Mouse (Mus musculus) regulatory T cell (primary cell): Measurements from ENCODE around the gene Ankrd12.
"Not testable (repeated sequence)": the region's sequence is repeated elsewhere in the genome, so short reads cannot be mapped to it uniquely, and the experiment has no call there.

Experiments used
- in situ Hi-C: fragments of 300-600 bp; cut with MboI, MseI; formaldehyde crosslinking; loops from one replicate; pipeline ENCODE4 v1.15.1; 2025; ENCODE audit warnings: high pct_unique_total_duplicates

Ankrd12 gene

DNA sequence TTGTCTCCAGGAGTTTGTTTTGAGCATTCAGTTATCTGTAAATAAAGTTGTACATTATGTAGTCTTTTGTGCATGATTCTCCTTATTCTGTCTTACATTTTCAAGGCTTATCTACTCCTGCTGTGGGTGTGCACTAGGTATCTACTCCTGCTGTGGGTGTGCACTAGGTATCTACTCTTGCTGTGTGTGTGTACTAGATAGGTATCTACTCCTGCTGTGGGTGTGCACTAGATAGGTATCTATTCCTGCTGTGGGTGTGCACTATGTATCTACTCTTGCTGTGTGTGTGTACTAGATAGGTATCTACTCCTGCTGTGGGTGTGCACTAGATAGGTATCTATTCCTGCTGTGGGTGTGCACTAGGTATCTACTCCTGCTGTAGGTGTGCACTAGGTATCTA lies 100.2 kb downstream of the Ankrd12 start:
- in situ Hi-C loops = not testable (repeated sequence)

DNA sequence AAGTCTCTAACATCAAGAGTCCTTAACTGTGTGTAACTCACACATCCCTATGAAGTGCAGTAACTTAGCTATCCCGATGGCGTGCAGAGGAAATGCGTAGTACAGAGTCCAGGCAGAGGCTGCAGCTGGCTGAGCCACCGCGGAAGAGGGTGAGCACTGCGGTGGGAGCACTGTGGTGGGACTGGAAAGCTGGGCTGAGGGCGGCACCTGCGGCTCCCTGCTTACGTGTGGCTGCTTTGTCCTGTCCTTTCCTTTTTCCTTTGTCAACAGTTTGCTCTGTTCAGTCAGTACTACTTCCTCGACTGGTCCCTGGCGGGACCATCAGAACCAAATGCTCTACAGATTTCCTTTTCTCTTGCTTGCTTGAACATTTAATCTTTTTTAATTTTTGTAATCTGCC lies 109.1 kb downstream of the Ankrd12 start:
- in situ Hi-C loops = no loop called here

DNA sequence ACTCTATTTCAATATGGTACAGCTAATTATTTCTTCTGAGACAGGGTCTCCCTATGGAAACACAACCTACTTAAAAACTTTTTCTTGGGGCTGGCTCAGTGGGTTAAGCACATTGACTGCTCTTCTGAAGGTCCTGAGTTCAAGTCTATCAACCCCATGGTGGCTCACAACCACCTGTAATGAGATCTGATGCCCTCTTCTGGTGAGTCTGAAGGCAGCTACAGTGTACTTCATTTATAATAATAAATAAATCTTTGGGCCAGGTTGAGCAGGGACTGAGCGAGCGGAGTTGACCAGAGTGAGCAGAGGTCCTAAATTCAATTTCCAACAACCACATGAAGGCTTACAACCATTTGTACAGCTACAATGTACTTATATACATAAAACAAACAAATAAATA lies 114.6 kb downstream of the Ankrd12 start:
- in situ Hi-C loops = loop anchor here (5.0 kb wide), 1 partner anchor 90 kb away; no protein-coding TSS in a partner anchor

DNA sequence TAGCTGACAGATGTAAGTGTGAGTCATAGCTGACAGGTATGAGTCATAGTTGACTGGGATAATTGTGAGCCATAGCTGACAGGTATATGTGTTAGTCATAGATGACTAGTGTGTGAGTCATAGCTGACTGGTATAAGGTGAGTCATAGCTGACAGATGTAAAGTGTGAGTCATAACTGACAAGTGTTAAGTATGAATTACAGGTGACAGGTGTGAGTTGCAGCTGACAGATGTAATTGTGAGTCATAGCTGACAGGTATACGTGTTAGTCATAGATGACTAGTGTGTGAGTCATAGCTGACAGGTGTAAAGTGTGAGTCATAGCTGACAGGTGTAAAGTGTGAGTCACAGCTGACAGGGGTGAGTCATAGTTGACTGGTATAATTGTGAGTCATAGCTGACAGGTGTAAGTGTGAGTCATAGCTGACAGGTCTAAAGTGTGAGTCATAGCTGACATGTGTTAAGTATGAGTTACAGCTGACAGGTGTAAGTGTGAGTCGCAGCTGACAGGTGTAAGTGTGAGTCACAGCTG lies 115.2 kb downstream of the Ankrd12 start:
- in situ Hi-C loops = loop anchor here (5.0 kb wide), 1 partner anchor 89 kb away; no protein-coding TSS in a partner anchor

DNA sequence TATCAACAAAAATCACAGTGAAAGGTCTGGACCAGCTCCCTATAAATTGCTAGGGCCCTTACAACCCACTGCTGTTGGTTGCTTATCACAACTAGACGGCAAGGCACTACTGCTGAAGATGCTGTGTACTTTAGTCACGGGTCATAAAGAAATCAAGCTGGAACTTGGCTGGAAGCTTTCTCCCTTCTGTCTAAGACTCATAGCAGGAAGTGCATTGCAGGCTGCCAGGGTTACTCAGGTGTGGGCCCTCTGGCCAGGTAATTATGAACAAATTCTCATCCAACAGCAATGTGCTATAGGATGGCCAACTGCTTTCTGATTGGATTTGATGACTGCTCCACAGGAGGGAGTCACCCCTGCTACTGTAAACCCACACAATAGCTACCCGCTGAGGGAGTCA lies 117.9 kb downstream of the Ankrd12 start:
- in situ Hi-C loops = no loop called here

DNA sequence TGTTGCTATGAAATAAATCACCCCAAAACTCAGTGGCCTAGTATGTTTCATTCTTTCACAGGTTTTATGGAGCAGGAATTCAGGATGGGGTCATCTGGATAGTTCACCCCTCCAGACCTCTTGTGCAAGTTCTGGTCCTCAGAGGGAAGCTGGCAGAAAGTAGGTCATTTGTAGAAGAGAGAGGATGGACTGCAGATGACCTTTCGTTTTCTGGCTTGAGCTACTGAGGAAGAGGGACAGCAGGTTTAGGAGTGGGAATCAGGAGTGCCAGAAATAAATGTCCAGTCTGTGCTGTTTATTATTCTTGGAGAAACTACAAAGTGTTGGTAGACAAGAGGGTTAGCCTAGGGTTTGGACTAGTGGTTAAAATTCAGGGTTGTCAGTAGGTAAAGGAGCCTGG lies 118.5 kb downstream of the Ankrd12 start:
- in situ Hi-C loops = no loop called here

DNA sequence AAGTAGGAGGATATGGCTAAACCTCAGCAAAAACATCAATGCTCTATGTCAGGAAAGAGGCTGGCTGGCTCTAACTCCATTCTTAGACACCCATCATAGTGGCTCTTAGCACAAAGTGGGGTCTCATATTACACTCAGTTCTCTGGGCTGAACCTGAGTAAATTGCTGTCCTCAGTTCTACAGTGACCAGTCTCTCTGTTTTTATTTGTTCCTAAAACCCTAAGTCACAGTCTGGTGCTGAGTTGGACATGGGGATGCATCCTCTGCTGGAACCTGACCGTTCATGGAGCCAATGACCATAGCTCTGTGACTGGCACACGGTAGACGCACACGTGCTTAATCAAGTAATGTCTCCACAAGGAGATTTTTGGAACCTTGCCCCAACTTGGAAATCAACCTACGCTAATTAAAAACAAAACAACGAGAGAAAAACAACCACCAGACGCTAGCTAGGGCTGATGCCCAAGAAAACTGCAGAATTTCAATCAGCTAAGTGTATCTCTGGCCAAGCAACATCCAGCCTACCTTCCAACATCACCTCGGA lies 119.0 kb downstream of the Ankrd12 start:
- in situ Hi-C loops = no loop called here

DNA sequence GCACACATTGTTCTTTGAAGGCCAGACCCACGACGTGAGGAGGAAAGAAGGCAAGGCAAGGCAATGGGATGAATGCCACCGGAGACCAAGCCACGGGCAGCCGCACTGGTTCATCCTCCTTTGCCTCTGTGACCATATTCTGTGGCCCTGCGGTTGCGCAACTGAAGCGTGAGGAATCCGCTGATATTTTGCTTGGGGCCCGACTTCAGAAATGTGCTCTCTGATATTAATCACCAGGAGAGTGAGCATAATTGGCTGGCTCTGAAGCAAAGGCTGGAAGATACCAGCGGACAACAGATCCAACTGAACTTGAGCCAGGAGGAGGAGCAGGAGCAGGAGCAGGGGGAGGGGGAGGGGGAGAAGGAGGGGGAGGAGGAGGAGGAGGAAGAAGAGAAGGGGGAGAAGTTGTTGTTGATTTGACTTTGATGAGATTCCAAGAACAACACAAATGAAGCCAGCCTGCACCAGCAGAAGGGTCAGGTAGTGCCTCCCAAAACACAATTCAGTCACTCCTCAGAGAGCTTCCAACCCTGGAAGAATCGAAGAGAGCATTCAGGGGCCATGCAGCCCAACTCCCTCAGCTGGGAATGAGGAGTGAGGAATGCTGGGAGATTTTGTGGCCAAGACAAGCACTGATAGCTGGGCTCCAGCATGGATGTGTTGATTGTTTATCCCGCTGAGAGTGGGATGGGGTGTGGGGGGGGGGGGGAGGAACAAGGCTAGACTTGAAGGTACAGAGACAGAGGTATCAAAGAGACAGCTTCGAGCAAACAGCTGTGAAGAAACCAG lies 119.7 kb downstream of the Ankrd12 start:
- in situ Hi-C loops = no loop called here

DNA sequence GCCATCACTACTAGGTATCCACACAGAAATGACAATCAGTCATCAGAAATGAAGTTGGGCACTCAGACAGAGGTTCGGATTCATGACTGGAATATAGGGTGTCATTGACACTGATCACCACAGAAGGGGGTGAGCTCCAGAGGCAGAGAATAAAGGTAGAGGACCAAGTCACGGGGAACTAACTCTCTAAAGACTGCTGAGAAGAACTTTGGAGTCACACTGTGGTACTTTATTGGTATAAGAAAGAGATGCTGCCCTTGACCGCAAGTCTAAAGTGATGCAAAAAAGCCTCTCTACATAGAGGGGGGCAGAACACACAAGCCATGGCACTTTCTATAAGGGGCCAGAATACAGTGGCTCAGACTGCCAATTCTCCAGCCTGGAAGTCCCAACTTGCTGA lies 120.7 kb downstream of the Ankrd12 start:
- in situ Hi-C loops = no loop called here

DNA sequence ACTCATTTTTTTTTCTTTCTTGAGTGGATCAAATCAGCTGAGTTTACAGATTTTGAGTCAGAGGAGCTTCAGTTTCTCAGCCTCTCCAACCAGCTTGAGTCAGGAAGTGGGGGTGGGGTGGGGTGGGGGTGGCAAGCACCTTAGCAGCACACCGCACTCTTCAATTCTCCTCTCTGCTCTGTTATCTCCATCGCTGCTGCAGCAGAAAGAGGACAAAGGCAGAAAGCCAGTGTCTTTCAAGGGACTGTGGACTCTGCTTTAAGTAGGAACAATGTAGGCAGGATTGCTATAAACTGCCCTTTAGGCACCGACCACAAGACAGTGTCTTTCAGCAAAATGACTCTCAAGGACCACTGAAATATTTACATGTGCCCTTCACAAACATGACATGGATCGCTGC lies 122.9 kb downstream of the Ankrd12 start:
- in situ Hi-C loops = no loop called here

DNA sequence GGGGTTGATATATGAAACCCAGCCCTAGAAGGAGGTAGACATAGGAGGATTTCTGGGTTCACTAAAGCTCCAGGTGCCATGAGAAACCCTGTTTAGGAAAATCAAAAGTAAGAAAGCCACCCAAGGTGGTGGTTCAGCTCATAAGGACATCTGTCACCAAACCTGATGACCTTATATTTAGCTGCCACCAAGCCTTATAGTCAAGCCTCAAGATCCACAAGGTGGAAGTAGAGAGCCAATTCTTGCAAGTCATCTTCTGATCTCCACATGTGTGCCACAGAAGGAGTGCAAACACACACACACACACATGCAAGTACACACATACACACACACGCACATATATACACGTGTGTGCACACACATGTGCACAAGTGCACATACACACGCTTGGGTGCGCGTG lies 124.8 kb downstream of the Ankrd12 start:
- in situ Hi-C loops = no loop called here

DNA sequence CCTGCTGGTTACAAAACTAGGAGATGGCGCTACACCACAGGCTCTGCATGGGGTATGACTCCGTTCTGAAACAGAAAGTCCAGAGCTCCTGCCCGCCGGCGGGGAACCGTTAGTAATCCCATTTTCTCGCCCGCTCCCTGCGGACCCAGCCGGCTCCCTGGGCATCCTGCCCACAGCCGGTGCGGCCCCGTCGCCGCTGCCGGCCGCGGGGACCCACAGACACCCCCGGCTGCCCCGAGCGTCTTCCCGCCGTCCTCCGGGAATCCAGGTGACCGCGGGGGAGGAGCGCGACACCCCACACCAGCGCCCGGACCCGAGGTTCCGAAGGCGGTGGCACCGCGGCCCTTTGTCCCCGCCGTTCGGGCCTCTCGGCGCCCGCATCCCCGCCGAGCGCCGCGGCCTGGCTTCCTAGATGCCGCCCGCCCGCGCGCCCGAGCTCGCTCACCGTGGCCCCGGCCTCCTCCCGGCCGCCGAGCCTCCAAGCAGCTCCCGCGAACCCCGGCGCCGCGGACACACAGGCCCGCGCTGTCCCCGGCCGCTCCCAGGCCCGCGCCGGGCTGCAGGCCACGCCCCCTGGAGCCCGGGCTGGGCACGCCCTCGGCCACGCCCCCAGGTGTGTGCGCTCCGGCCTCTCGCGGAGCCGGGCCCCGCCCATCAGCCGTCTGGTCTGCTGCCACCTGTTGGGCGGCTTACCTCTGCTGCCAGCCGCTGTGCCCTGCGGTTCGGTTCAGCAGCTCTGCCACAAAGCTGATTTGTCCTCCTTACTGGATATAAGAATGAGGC lies 126.1 kb downstream of the Ankrd12 start, which contains the start of gene Twsg1:
Gene Twsg1, minus strand, starts transcription at position 605 of the 783 bp plus-strand sequence.
- in situ Hi-C loops = no loop called here

DNA sequence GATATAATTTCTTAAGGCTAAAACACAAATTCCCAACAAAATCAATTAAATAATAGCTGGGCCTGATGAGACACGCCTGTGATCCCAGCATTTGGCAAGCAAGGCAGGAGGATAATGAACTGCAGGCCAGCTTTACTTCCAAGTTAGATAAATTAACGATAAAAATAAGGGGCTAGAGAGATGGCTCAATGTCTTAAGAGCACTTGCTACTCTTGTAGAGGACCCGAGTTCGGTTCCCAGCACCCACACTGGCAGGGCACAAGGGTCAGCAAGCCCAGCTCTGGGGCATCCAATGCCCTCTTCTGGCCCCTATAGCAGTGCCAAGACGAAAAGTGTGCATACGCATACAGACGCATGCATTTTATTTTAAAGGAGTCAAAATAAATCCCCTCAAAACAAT lies 126.7 kb downstream of the Ankrd12 start:
- in situ Hi-C loops = no loop called here

DNA sequence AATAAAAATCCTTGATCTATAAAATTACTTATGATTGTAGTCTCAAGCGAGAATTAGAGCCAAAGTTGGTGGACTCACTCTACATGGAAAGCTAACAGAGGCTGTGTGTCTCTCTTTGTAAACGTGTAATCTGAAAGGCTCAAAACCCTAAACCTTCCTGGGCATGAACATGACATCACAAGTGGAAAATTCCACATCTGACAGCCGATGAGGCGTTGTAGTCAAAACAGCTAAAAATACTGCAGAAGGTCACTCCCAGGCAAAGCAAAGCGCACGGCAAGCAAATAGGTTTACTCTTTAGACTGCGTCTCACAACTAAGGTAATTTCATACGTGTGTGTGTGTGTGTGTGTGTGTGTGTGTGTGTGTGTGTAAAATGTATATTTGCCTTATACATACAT lies 129.6 kb downstream of the Ankrd12 start:
- in situ Hi-C loops = loop anchor here (10.0 kb wide), 1 partner anchor 333 kb away; the partner anchor contains the start of gene Vapa

DNA sequence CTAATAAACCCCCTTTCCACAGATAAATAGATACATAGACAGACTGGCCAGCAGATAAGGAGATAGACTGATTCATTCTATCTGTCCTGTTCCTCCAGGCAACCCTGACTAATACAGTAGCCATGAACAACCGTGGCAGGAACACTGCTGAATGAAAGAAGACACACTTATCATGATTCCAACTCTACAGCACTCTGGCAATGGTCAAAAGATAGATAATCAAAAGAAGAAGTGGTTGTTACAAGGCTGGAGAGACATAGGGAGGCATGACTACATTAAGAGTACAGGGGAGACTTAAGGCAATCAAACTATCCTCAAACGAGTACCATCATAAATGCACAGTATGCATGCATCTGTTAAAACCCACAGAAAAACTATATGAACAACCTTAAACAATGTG lies 131.5 kb downstream of the Ankrd12 start:
- in situ Hi-C loops = loop anchor here (10.0 kb wide), 1 partner anchor 331 kb away; the partner anchor contains the start of gene Vapa

DNA sequence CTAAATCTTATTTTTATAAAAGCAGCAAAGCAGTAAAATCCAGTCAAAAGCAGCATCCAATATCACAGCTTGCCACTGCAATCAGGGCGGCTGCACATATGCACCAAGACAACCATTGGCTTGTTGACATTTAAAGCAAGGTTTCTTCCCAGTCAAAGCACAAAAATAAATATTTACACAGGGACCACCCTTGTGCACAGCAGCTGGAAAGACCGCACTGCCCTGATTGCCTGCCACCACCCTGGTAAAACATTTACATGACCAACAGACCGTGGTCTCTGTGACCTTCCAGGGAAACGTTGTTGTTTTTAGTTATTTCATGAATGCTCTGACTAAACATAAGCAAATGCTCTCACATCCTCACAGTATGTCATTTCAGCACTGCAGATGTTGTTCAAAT lies 134.5 kb downstream of the Ankrd12 start:
- in situ Hi-C loops = loop anchor here (10.0 kb wide), 1 partner anchor 328 kb away; the partner anchor contains the start of gene Vapa

DNA sequence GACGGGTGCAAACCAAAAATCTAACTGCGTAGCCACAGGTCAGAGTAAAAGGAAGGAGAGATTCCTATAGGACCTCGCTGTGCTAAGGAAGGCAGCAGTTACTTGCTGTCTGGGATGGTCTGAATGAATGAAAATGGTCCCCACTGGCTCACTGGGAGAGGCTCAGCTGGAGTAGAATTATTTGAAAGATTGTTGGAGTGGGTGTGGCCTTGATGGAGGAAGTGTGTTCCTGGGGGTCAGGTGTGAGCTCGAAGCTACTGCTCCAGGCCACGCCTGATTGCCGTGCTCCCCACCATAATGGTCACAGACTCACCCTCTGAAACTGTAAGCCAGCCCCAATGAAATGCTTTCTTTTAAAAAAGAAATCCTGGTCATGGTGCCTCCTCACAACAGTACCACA lies 135.6 kb downstream of the Ankrd12 start:
- in situ Hi-C loops = loop anchor here (10.0 kb wide), 1 partner anchor 326 kb away; the partner anchor contains the start of gene Vapa

DNA sequence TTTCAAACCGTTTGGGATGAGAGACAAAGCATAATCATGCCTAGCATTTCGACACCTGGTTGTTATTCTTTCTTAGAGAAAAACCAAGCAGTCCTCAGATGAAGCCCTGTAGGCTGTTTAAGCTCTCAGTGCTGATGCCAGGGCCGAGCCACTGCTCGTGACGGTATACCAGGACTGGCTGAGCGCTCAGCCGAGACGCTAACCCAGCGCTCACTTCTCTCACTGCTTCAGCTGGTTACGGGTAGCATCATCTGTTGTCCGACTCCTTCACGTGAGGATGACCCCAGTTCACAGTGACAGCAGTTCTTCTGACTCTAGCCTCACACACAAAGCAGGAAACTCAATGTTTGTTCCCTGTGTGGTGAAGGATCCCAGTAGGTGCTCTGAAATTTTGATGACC lies 136.7 kb downstream of the Ankrd12 start:
- in situ Hi-C loops = loop anchor here (10.0 kb wide), 1 partner anchor 325 kb away; the partner anchor contains the start of gene Vapa

DNA sequence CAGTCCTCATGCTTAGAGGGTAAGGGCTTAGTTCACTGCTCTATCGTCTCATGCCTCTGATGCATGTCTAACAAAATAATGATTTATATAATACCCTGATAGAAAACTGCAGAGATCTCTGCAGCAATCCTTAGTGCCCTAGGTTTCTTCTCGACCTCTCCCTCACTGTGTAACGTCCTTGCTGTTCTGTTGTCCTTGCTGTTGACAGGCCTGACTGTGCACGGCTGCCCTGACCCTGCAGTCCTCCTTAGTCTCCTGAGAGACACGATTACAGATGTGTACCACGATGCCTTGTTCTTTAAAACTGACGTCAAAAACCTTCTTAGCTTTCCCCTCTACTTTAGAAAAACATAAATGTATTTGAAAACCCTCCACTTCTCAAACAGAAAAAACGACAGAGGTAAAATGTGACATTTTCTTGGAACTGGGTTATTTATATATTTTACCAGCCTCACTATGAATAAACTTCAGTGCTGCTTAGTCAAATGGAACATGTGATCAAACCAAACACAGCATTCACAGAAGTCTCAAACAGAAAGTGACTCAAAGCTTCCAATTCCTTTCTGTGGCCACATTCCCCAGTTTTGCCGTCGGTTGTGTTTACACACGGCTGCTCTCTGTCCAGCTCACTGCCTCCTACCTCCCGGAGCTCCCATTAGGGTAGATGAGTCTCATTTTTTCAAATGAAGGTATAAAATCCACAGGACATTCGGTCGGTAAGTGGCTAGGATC lies 137.3 kb downstream of the Ankrd12 start:
- in situ Hi-C loops = loop anchor here (5.0 to 10.0 kb wide), 2 partner anchors 67 to 325 kb away; partner anchors contain the start of gene Vapa

DNA sequence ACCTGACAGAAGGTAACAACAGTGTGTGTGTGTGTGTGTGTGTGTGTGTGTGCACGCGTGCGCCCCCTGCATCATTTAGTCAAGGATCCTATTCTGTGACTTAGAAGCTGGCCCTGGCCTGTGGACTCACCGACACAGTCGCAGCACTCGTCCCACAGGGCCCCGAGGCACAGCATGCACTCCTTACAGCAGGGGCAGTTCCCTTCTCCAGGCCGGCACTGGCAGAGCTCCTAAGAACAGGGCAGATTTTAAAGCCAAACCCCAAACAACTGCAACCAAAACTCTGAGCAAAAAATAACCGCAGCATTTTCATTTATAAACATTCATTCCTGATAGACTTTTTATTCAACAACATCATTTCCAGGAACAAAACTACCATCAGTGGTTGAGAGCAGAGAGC lies 139.2 kb downstream of the Ankrd12 start:
- in situ Hi-C loops = loop anchor here (5.0 kb wide), 1 partner anchor 65 kb away; no protein-coding TSS in a partner anchor

DNA sequence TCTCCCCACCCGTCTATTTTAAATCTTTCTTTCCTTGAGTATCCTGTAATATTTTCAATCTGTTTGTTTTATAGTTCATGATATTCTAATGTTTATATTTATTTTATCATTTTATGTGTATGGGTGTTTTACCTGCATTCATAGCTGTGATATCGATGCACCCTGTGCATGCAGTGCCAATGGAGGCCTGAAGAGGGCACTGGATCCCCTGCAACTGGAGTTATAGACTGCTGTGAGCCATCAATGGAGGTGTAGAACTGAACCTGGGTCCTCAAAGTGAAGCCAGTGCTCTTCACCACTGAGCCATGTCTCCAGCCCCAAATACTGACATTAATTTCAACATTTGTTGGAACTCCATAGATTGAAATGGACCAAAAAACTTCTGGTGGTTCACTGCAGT lies 143.1 kb downstream of the Ankrd12 start:
- in situ Hi-C loops = no loop called here
